Mouse (Mus musculus) kidney, postnatal 14 days (tissue): Measurements from ENCODE around the gene Gm4707.
"Not testable (repeated sequence)": the region's sequence is repeated elsewhere in the genome, so short reads cannot be mapped to it uniquely, and the experiment has no call there.

Source experiments
- DNase-seq: peaks from one replicate; pipeline ENCODE4 v3.0.0; 2022; ENCODE audit warnings: mixed read lengths

Gm4707 gene

DNA sequence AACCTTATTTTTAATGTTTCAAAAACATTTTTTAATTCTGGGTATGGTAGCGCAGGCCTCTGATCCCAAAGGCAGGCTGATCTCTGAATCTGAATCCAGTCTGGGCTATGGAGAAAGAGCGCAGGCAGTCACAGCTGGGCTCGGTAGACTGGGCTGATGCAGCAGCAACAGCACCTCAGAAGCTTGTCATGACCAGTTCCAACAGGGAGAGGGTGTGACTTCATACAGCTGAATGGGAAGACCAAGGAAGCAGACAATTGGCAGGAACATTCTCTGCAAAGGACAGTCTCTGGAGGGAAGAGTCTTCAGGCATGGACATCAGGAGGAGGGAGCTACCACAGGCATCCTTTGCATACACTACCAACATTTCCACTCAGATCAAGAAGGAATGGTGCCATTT, 15.6 kb downstream of the Gm4707 start:
- DNase-seq, result no peak

DNA sequence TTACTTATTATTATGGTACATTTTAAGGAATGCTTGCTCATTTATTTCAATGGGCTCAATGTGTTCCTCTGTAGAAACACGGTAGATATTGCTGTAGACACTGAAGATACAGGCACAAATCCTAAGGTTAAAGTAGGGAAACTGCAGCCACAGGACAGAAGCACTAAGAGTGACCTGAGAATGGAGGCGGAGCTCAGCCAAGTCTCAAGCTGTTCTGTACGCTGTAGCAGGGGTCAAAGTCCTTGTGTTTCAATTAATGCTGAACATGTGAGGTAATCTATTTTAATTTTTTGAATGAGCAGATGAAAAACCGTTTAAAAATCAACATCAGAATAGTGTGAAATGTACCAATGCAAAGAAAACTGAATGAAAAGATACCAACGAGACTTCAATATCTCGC, 16.4 kb downstream of the Gm4707 start:
- DNase-seq, result peak; percentile 12

DNA sequence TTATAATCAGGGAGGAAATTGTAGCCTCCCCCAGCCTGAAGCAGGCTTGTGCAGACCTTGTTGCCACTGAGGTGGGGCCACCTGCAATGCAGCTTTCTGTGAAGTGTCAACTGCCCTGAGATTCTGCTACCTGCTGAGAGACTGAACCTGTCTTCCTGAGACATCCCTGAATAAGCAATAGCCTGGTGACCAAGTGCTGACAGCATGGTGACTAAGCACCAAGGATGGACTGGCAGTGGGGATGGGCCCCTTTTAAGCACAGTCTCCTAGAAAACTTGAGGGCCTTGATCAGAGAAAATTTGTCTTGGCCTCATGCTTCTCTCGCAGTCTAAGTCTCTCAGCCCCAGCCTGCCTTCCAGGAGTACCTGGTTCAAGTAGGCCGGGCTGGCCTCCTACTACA, 37.2 kb downstream of the Gm4707 start:
- not testable (repeated sequence) for DNase-seq

DNA sequence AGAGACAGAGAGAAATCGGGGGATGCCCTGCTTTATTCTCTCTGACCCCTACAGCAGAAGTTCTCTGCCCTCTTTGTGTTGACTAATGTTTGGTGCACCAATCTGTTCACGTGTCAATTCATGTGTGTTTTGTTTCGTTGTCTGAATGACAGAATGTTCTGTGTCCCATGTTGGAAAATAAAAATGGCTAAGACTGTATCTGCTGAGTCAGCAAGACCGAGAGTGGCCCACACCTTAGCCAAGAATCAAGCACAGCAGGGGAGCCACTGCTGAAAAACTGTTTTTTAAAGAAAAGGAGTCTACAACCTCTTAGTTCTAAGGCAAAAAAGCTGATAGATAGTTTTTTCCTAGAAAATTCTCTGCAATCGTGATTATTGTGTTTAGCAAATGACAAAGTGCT, 40.3 kb downstream of the Gm4707 start:
- DNase-seq, result not testable (repeated sequence)

DNA sequence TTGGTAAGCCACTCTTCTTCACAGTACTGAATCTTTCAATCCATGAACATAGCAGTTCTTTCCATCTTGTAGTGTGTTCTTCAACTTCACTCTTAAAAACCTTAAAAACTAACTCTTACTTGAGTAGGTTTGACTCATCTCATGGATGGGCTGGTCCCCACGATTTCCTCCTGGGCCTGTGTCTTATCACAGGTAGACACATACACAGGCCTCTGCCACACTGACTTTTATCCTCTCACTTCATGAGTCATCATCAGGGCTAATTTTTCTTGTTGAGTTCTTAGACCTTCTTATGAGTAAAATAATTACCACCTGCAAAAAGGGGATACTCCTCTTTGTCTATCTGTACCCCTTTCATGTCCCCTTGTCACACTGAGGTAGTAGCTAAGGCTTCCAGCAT, 42.7 kb downstream of the Gm4707 start:
- no peak for DNase-seq
